8 mouse cellular contexts compared by ENCODE assay signal in the genomic region with DNA sequence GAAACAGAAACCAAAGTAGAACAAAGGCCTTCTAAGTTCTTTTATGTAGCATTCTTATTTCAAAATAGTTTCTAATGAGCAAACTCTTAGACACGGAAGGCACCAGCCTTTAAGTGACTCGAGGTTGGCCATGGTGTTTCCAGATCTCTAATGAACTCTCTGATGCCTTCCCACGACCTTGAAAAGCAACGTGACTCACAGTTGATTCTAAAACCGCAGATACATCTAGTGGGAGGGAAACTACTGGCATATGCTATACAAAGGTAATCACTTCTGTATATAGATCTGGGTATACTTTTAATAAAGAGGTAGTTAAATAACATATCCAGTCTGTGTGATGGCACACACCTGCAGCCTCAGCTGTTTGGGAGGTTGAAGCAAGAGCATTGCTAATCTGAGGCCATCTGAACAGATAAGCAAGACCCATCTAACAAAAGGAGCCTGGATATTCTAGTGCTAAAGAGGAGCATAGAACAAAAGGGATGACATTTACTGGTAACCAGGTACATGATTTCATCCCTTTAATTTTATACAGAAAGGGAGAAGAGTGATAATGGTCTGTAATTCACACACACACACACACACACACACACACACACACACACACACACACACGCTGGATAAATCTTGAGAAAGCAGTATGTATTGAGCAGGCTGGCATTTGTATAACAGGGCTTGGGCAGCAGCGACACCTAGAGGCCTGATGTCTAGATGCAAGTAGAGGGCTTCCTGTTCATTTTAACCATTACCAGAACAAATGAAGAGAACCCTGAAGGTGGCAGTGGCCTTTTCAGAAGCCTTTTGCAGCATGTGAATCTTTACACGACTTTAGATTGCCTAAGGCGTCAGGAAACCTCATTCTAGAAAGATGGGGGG.
DNase-seq lines count a peak whose midpoint lies in the region; ATAC-seq and TF ChIP-seq lines count a peak whose summit lies in the region.

No protein-coding gene starts in this region.

- H3K4me1 ChIP-seq in heart, embryonic 12.5 days (replicated peaks): peaks cover 28% of the 10 kb centered on the region
- H3K4me1 ChIP-seq in intestine, postnatal 0 days (replicated peaks; ENCODE audit: control insufficient read depth, insufficient read depth, low read length): no peaks in the 10 kb centered on the region
- peaks cover 14% of the 10 kb centered on the region for H3K4me1 ChIP-seq in midbrain, embryonic 16.5 days (ENCODE audit: control insufficient read depth, insufficient read depth, low read length)

- WGBS in heart, embryonic 12.5 days: 39% methylated on average over 9 of the region's 9 CpGs
- 41% methylated on average over 9 of the region's 9 CpGs for WGBS in intestine, postnatal 0 days
- 41% methylated on average over 9 of the region's 9 CpGs for WGBS in midbrain, embryonic 16.5 days

- H3K9ac ChIP-seq in heart, embryonic 12.5 days: no peak overlapping the region
- no peak overlapping the region for H3K9ac ChIP-seq in intestine, postnatal 0 days (ENCODE audit: low read depth, low read length)
- H3K9ac ChIP-seq in midbrain, embryonic 16.5 days (ENCODE audit: low read depth, low read length): no peak overlapping the region

- H3K4me3 ChIP-seq in heart, embryonic 12.5 days: no peak overlapping the region
- no peak overlapping the region for H3K4me3 ChIP-seq in intestine, postnatal 0 days (ENCODE audit: low read depth, low read length)
- no peak overlapping the region for H3K4me3 ChIP-seq in midbrain, embryonic 16.5 days (ENCODE audit: low read depth, low read length)

- ATAC-seq in heart, embryonic 12.5 days (ENCODE audit: insufficient number of reproducible peaks, low FRiP score): no peak
- peak; percentile 68 for ATAC-seq in intestine, postnatal 0 days
- peak; percentile 85 for ATAC-seq in midbrain, embryonic 16.5 days

- H3K4me2 ChIP-seq in heart, embryonic 12.5 days: no peak overlapping the region
- H3K4me2 ChIP-seq in intestine, postnatal 0 days (replicated peaks; ENCODE audit: low read depth): no peak overlapping the region
- H3K4me2 ChIP-seq in midbrain, embryonic 16.5 days (ENCODE audit: low read length): no peak overlapping the region

- no peaks in the 10 kb centered on the region for H3K36me3 ChIP-seq in heart, embryonic 12.5 days
- no peaks in the 10 kb centered on the region for H3K36me3 ChIP-seq in intestine, postnatal 0 days (ENCODE audit: control insufficient read depth, insufficient read depth)
- H3K36me3 ChIP-seq in midbrain, embryonic 16.5 days (ENCODE audit: control insufficient read depth, insufficient read depth, low read length): no peaks in the 10 kb centered on the region

- H3K27ac ChIP-seq in heart, embryonic 12.5 days (ENCODE audit: poor library complexity, severe bottlenecking): no peak overlapping the region
- H3K27ac ChIP-seq in intestine, postnatal 0 days (ENCODE audit: low read depth, low read length): no peak overlapping the region
- peak overlapping the region; percentile 55; the same call in 1 of the 2 replicates for H3K27ac ChIP-seq in midbrain, embryonic 16.5 days (ENCODE audit: low read length)

- intact Hi-C loops in left cerebral cortex, postnatal 25 days (cut with DNase I): loop anchor here (5.0 to 10.0 kb wide), 2 partner anchors 227 to 775 kb away; no protein-coding TSS in a partner anchor

- peak; percentile 89 for DNase-seq in heart, adult 11 months
- DNase-seq in cerebellum, postnatal 4 days (ENCODE audit: low spot score in 2 of 2): peak; percentile 76 to 88
- DNase-seq in gastrocnemius, adult 8-10 months (ENCODE audit: low spot score in 2 of 2): peak; percentile 16 to 30
- peak; percentile 88 to 91 for DNase-seq in left cerebral cortex, postnatal 25 days (ENCODE audit: low spot score in 2 of 2)
- peak; percentile 21 to 64 for DNase-seq in spleen, postnatal 14 days (ENCODE audit: low spot score in 2 of 2)

- TF ChIP-seq CTCF in intestine, postnatal 0 days (IDR thresholded peaks at IDR 0.05; ENCODE audit: low read depth): peak; percentile 98

- H3K27me3 ChIP-seq in heart, embryonic 12.5 days (replicated peaks): no peaks in the 10 kb centered on the region
- H3K27me3 ChIP-seq in intestine, postnatal 0 days (replicated peaks; ENCODE audit: control insufficient read depth, insufficient read depth, low read length): no peaks in the 10 kb centered on the region
- no peaks in the 10 kb centered on the region for H3K27me3 ChIP-seq in midbrain, embryonic 16.5 days (ENCODE audit: control insufficient read depth, insufficient read depth, low read depth, low read length)

- H3K9me3 ChIP-seq in heart, embryonic 12.5 days (replicated peaks): no peaks in the 10 kb centered on the region
- no peaks in the 10 kb centered on the region for H3K9me3 ChIP-seq in intestine, postnatal 0 days (ENCODE audit: control insufficient read depth)
- H3K9me3 ChIP-seq in midbrain, embryonic 16.5 days (replicated peaks; ENCODE audit: control insufficient read depth, low read length, poor library complexity, severe bottlenecking): no peaks in the 10 kb centered on the region

Comparison
In these comparisons a context has a peak if more than half of its experiments do, and no peak if none do; other contexts are left out.
1. DNase-seq: peak in every context shown above with its lines; median percentile 90 in left cerebral cortex, postnatal 25 days; 89 in heart, adult 11 months; 82 in cerebellum, postnatal 4 days; 42 in spleen, postnatal 14 days; 23 in gastrocnemius, adult 8-10 months.